Mouse (Mus musculus): ENCODE measurements around the gene Fgfr2.

DNA sequence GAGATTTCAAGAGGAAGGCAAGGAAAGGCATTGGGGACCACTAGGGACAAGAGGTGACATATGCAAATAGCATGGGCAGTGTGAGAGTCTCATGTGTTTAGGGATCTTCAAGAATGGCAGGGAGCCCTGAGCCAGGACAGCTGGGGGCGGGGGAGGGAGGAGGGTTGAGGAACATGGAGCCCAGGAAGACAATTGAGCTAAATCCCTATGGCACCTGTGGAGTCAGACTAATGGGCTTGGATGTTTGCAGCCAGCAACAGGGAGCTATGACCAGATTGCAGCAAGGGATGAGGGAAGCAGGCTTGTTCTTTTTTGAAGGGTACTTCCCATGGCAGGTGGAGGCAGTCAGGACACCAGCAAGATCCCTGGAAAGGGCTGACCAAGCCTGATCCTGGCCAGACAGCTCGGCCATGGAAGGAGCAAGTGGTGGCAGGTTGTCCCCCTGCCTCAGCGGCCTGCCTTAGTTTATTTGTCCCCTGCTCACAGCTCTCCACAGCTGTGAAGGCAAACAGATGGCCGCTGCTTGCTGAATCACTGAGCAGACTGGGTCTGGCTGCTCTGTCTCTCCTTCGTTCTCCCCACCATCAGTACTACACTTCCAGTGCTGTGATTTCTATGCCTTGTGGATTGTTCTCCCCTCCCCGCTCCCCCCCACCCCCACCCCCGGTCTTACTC is 737.6 kb downstream of the Fgfr2 start:
- TF ChIP-seq CEBPB (IDR thresholded peaks at IDR 0.05; ENCODE audit: low read depth) (no peak), CTCF (IDR thresholded peaks at IDR 0.05; ENCODE audit: control insufficient read depth, insufficient read depth, insufficient read length) (no peak), MAX (IDR thresholded peaks at IDR 0.05) (no peak), MYOG (IDR thresholded peaks at IDR 0.05; ENCODE audit: control insufficient read depth, extremely low read depth, insufficient read length) (no peak), MYOD1 (IDR thresholded peaks at IDR 0.05; ENCODE audit: control insufficient read depth, insufficient read length, low read depth) (no peak), USF1 (IDR thresholded peaks at IDR 0.05; ENCODE audit: low read depth) (no peak), FOSL1 (IDR thresholded peaks at IDR 0.05; ENCODE audit: insufficient read depth, low read length, poor library complexity, severe bottlenecking) (no peak)
